Mouse (Mus musculus): ENCODE data around the gene Rlf. TPM values are rescaled to one million over a fixed set of nuclear protein-coding genes. Genes with fewer than 3 reads are reported as not detected.

Gene Rlf
- 59.0 TPM for polyA plus RNA-seq (2017; shearing (Covaris generic))

GRCm38 (mm10) chr4:121214793-121215304 lies at the start of gene Rlf:
Gene Rlf, minus strand, starts transcription at chr4:121215084.

GRCm38 (mm10) chr4:121109126-121109525 lies 105.8 kb downstream of the Rlf start, which contains the start of gene Tmco2:
Gene Tmco2, minus strand, starts transcription at chr4:121109226.

GRCm38 (mm10) chr4:121097650-121098378 lies 117.1 kb downstream of the Rlf start, which contains the start of gene Zmpste24:
Gene Zmpste24, minus strand, starts transcription at chr4:121098241.

Other genes starting within 250 kb of the Rlf start
- gene Smap2, start 197.8 kb downstream of the Rlf start, polyA plus RNA-seq (2017; shearing (Covaris generic)), result 29.0 TPM
- gene Col9a2, start 175.7 kb downstream of the Rlf start, polyA plus RNA-seq (2017; shearing (Covaris generic)), result not detected
- 67.9 TPM for gene Zmpste24, start 116.8 kb downstream of the Rlf start, polyA plus RNA-seq (2017; shearing (Covaris generic))
- not detected for gene Tmco2, start 105.9 kb downstream of the Rlf start, polyA plus RNA-seq (2017; shearing (Covaris generic))
- not detected for gene Gm12888, start 109.8 kb upstream of the Rlf start, polyA plus RNA-seq (2017; shearing (Covaris generic))
- not detected for gene Gm12886, start 208.0 kb upstream of the Rlf start, polyA plus RNA-seq (2017; shearing (Covaris generic))

All from inflammation-experienced regulatory T-cells, adult 16 weeks (primary cell).